Mouse (Mus musculus): ENCODE measurements around the gene Tmem101. TPM values are rescaled to one million over a fixed set of nuclear protein-coding genes. Genes with fewer than 3 reads are reported as not detected.
"Not testable (repeated sequence)": the region's sequence is repeated elsewhere in the genome, so short reads cannot be mapped to it uniquely, and the experiment has no call there.

Gene Tmem101
- total RNA-seq (2021), result 10 to 100 TPM; 13.9 to 14.8 TPM
- long read RNA-seq, experiment 1, transcript Tmem101-201 (4 exons, 1,574 nt), result major isoform, 34 of 41 reads
- long read RNA-seq, experiment 1, partial matches to known transcripts, result 5 of 41 reads
- long read RNA-seq, experiment 1, other reads (novel, unspliced or antisense), result 2 of 41 reads
- long read RNA-seq, experiment 2, transcript Tmem101-201 (4 exons, 1,574 nt), result major isoform, 21 of 26 reads
- long read RNA-seq, experiment 2, partial matches to known transcripts, result 0 of 26 reads
- long read RNA-seq, experiment 2, other reads (novel, unspliced or antisense), result 5 of 26 reads

DNA sequence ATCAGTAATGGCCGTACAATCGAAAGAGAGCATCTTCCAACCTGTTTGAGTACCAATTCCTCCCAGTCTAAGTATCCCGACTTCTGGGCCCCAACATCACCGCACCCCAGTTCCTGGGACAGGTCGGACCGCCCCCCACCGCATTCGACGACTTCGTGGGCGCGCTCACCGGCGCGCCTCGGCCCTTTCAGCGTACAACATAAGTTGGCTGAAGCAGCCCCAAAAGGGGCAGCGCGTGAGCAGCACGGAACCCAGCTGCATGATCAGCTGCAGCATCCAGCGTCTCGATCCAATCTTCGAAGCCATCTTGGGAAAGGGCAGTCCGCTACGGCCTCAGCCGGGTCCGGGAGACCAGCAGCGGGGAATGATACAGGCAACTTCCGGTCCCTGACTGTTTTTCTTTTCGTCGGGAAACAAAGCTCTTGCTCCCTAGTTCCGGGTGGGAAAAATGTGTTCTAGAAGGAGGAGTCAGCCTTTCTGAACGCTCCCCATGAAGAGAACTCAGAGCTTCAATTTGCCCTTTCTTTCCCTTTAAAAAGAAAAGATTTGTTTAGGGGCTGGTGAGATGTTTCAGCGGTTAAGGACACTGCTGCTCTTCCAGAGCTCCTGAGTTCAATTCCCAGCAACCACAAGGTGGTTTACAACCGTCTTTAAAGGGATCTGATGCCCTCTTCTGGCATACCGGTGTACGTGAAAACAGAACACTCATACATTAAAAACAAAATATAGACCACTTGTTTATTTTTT lies at the start of gene Tmem101:
Tmem101 (minus strand) TSS at position 366 of the 747 bp plus-strand sequence.
- peak; percentile 95 for DNase-seq

DNA sequence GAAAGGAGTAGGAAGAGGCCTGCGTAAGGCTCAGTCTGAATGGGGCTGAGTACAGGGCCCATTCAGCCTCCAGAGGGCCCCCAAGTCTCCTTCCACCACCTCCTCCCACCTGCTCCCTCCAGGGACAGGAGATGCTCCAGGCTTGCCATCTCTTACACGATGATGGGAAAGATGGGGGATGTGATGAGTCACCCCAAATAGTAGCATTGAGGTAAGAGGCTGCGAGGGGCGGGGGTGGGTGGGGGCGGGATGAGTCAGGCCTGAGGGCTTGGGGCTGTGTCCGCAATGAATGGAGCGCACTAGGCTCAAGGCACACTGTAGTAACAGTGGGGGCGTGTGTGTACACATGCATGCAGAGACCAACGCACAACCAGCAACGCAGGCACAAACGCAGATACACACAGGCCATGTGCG lies 45.2 kb upstream of the Tmem101 start:
- DNase-seq, result no peak

DNA sequence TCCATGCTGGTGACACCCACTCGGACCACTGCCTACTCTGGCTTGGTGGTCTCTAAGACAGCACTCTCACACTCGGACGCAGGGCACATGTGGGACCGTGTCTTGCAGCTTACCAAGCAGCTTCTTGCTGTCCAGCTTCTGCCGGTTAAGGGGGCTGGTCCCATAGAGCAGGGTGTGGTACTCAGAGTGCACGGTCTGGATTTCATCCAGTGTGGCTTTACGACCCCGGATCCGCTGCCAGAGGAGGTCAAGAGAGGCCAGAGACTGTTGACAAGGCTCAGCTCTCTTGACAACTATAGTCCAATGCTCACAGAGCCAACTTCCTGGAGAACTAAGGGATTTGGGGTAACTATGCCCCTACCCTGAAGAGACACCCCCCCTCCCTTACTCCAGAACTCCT lies 43.7 kb upstream of the Tmem101 start:
- no peak for DNase-seq

DNA sequence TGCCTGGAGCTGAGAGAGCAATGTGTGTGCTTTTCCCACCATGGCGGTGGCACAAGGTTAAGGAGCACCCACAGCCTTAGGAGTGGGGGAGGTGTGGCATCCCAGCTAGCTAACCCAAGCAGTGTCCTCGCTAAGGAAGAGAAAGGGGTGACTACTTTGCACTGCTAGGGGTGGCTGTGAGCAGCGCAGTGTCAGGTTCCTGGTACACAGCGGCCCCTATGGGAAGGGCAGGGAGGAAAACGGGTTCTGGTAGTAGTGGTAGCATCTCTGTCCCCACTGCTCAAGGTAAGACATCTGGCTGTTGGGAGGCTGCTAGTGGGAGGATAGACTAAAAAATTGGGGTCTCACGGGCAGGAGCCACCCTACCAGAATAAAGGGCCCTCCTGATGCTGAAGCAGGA lies 42.0 kb upstream of the Tmem101 start:
- DNase-seq, result no peak

DNA sequence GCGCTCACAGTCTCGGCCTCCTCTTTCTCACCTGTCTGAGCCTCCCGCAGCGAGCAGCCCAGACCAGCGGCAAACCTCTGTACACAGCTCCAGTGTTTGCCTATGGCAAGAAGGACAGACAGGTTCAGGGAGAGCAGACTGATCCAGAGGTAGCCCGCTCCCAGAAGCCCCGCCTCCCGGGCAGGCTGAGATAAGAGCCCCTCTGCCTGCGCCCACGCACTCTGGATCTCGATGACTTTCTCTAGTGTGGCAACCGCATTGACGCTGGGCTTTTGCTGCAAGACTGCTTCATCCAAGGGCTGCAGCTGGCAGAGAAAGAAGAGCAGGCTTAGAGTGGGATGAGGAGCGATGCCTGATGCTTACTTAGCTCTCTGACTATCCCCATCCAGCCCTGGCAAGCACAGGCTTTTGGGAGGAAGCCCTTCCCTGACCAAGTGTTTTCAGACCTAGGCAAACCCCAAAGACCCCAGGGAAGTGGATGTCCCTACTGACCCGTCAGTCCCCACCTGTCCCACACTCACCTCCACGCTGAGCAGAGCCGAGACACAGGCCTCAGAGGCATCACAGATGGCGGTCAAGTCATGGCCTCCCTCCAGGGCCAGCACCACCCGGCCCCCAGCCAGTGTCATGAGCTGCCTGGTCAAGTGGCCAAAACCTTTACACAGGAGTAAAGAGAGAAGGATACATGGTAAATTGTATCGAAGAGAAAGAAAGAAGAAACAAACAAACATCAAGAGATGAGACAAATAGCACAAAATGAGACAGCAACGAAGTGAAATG lies 40.0 kb upstream of the Tmem101 start:
- no peak for DNase-seq

DNA sequence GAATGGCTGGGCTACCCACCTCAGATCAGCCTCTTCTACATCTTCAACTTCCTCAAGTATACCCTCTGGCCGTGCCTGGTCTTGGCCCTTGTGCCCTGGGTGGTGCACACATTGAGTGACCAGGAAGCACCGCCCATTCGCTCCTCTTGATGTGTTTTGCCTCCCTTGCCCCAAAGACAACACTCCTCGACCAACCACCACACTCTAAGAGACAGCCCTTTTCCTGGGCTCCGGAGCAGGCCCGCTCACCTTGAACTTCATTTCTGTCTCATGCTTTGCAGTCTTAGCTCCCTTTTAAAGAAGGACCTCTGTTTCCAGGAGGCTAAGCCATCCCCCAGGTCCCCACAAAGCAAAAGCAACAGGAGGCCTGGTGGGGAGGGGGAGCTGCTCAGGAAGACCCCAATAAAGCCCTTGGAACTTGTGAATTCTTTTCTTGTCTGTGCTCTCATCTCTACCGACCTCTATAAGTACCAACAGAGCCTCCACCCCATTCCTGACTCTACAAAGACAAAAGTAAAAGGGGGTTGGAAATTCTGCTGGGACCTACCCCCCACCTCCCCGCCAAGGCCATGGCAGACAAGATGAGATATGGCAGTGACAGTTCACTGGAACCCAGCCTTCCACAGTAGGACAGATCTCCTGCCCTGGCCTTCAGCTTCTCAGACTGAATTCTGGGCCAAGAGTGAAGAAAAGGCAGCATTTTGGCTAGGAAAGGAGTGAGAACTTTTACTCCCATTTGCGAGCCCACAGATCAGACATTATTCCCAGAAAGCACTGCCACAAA lies 37.6 kb upstream of the Tmem101 start:
- peak; percentile 75 for DNase-seq

DNA sequence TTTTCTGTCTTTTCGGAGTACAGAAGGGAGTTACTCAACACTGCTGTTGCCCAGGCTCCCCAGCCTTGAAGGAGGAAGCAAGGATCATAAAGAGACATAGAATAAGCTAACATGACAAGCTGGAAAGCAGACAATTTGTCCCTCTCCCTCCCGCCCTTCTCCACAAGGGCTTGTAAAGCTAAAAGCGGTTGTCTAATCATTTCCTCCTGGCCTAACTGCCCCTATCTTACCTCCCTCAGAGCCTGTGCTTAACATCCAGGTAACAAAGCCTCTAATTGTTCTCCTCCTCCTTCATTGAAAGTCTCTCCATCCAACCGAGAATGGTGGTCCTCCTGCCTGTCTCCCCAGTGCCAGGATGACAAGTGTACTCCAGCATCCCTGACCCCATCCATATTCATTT lies 34.6 kb upstream of the Tmem101 start:
- DNase-seq, result no peak

DNA sequence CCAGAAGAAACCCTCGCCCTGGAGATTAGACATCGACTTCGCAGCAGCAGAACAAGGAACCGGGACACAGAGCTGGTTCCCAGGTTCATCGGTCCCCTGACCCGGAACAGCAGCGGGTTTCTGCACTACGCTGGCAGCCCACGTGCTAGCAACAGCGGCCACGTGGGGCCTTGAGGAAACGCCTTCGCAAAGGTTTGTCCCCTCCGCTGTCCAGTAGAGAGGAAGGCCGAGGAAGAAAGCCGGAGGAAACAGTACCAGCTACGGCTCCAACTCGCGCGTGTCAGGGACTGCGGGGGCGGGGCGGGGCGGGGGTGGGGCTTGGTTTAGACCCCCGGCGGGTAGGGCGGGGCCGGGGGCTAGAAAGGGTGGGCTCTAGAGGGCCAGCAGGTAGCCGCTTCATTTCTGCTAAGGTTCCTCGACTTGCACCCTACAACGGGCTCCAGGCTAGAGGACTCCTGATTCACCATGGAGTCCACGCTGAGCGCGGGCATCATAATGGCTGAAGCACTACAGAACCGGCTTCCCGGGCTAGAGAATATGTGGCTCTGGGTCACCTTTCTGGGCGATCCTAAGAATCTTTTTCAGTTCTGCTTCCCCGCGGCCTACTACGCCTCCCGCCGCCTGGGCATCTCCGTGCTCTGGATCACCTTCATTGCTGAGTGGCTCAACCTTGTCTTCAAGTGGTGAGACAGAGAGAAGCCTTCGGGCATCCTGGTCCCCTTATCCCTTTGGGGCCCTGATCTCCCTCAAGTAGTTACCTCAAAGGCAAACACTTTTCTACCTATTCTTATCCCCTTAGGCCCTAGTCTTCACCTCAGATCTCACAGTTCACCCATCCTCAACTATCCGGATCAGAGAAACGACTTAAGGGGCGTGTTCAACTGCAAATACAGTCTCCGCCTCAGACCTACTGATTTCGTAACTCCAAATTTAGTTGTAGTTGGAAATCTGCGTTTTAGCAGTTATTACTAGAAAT lies 33.5 kb upstream of the Tmem101 start, which contains the start of gene G6pc3:
G6pc3 (plus strand) TSS at position 160 of the 976 bp plus-strand sequence.
- DNase-seq, result peak; percentile 94

DNA sequence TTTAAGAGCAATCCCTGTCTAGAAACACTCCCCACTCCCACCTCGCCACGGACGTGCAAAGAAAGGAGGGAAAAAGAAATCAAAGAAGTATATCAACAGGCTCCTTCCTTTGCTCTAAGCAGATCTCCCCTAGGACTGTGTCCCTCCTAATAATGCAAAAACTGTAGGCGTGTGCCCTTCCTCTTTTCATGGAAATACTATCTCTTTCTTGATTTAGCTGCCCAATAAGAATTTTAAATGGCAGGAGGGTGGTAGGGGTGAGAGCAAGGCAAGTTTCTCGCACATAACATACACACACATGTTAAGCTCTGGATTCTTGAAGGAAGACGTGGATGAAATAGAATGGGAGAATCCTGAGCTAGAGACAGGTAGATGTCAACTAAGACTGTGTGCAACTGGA lies 32.8 kb upstream of the Tmem101 start:
- DNase-seq, result no peak

DNA sequence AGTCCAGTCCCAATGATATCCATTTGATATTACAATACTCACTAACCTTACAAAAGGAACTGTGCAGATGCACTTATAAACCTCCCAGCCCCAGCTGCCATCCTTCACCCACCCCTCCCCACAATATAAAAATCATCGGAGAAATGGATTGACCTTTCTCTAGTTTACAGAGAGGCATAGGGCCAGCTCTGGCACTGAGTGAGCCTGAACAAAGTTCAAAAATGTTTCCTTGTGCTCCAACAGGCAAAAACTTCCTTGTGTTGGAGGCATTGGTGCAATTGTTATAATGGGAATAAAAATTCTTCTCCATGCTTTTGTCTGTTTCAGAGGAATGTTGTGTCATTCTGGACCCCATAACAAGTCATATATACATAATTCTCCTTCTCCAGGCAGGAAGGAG lies 30.0 kb upstream of the Tmem101 start:
- DNase-seq, result no peak

DNA sequence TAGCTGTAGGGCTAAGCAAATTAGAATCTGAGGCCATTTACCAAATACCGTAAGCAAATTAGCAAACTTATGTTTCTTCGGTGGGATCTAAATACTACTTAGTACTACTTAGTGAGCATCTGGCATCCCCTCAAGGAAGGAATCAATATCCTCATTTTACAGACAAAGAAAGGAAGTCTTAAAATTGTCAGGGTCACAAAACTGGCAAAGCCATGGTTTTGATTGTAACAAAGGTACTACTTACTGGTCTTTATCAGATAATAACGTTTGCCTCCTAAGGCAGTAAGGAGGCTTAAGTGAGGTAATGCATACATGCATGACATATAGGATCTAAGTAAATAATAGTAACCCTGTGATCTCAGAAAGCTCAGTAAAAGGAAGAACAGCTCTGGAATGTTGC lies 29.5 kb upstream of the Tmem101 start:
- no peak for DNase-seq

DNA sequence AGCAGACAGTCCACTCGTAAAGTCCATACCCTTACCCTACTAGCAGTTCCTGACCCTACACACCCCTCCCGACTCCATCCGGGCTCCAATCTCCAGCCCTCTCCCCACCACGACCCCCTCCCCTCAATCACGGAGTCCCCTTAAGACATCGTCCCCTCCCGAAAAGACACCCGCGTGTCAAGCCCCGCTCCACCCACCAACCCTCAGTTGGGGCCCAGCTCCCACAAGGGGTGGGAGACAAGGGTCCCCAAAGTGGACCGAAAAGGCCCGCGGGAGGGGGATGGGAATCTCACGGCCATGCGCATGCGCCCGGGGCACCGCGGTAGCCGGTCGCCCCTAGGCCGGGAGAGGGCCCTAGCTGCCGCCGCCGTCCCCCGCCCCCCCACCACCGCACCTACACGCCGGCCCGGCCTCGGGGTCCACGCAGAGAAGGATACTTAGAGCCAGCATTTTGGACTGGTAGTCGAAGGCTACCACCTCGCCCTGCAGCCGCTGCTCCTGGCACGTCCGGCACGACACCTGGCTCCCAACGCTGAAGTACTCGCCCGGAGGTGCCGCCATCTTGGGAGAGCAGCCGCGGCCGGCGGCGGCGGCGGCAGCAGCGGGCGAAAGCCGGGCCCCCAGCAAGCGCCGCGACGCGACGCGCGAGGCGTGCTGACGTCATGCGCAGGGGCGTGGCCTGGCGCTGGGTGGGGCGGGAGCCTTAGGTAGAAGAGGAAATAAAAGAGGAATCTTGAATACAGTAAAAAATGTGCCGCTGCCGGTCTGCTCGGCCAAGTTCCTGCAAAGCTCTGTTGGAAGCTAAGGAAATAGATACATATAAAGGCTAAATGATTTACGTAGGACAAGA lies 28.7 kb upstream of the Tmem101 start, which contains the start of gene Lsm12:
Lsm12 (minus strand) TSS at position 651 of the 850 bp plus-strand sequence.
- DNase-seq, result peak; percentile 99

DNA sequence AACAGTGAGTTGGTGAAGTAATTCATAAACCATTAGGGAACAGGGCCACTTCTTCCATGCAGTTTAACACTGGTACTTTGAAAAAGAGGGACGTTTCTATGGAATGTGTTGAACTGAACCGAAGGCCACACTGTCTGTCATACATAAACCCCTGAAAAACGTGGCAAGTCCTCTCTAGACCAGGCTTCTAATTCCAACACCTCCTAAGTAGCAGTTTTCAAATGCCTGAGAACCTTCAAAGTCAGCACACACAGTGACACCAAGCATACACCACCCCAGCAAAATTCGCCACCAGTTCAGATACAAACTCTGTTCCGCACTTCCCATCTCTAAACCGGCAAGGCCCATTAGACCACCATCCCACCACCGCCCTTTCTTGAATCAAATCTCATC lies 28.0 kb upstream of the Tmem101 start:
- DNase-seq, result no peak

DNA sequence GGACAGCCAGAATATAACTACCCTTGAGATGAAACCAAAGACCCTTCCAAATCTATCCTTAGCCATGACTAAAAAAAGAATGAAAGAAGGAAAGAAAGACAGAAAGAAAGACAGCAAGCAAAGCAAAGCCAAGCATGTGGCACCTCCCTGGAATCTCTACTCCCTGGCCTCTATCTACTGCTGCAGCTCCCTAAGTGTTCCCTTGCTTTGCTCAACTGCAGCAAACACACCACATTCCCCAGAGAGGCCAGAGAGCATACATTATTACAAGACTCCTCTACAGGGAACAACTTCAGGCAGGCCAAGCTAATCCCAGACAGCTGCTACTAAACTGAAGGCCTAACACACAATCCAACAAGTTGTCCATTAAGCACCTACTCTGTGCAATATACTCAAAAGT lies 23.6 kb upstream of the Tmem101 start:
- no peak for DNase-seq

DNA sequence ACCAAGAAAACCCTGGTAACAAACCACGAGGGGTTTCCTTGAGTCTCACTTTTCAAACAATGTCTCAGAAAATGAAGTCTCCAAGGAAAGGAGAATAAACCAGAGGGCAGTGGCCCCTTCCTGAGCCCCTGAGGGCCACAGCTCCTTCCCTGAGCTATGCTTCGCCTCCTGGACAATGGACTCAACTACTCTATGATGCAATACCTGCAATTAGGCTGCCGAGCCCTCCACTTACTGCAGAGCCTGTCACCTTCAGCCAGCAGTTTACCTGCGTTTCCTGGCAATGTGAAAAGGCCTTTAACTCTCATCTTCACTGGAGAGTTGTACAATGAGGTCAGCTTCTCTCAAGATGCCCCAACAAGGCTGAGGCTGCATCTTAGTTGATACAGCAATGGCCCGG lies 12.5 kb upstream of the Tmem101 start:
- no peak for DNase-seq

DNA sequence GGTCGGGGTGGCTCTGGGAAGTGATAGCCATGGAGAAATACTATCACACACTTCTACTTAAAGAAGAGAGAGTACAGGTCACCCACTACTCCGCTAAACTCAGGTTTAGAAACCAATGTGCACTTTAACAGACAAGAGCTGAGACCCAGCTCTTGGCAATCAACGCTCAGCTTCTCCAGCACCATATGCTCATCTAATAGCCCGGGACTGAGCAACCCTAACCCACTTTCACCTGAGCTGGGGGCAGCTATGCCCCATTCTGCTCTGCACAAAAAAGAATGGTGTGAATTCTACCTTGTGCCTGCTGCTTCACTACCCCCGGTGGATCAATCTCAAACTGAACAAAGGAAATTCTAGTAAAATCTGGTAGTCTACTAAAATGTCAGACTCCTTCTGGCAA lies 11.3 kb upstream of the Tmem101 start:
- no peak for DNase-seq

DNA sequence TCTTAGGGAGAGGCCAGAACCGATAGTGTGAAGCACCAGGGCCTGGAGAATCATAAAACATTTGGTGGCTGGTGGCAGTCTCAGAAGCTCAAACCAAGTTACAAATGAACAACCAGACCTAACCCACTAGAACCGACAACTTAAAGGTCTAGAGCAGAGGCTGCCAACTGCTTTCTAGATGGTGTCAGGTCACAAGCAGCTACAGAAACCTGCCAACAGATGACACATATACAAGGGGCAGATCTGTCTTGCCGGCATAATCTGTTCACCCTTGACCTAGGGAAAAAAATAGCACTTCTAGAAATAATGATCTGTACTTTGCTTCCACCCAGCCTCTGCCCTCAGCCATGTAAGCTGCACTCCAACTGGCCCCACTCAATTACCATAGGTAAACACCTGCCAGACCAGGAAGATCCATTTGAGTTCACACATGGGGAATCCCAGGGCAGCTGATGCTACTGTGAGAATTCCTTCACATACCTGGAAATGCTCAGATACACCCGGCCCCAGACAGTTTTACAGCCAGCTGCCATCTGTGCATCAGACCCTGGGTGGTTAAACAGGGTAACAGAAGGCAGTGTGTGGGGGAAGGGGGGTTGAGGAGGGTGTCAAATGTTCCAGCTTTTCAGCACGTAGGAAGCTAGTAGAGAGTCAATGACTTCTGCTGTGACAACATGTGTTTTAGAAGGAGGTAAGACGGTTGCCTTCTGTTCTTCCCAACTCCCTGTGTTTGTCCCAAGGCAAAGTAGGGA lies 9.9 kb upstream of the Tmem101 start:
- no peak for DNase-seq

DNA sequence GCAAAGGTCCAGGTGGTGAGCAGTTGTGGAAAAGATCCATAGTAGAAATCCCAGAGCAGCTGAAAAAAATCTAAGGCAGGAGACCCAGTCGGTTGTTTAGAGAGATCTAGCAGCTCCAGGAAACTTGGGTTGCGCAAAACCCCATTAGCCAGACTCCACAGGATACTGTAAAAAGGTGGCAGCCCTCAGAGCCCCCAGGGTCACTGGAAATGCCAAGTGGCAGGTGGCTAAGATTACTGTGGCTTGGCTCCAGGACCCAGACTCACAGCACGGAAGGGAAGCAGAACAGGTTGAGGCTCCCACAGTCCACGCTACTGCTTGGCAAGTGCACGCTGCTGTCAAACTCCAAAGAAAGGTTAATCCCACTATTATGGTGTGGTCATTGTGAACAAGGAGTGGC lies 3.6 kb upstream of the Tmem101 start:
- DNase-seq, result peak; percentile 22

DNA sequence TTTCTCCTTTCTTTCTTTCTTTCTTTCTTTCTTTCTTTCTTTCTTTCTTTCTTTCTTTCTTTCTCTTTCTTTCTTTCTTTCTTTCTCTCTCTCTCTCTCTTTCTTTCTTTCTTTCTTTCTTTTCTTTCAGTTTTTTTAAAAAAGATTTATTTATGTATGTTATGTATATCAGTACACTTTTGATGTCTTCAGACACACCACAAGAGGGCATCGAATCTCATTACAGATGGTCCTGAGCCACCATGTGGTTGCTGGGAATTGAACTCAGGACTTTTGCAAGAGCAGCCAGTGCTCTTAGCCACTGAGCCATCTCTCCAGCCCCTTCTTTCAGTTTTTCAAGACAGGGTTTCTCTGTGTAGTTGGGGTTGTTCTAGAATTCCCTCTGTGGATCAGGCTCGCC lies 1.8 kb upstream of the Tmem101 start:
- not testable (repeated sequence) for DNase-seq

All from adrenal gland, postnatal 10 days (tissue).